Mouse (Mus musculus) monocyte, adult 59 days (primary cell): ENCODE results near the gene Trim66. TPM values are rescaled to one million over a fixed set of nuclear protein-coding genes. Genes with fewer than 3 reads are reported as not detected.

Source experiments
- total RNA-seq, 2 experiments: library from RNA; stranded (reverse); gene quantifications; one replicate each; pipeline ENCODE4 v1.2.4; 2023

Trim66 gene
- total RNA-seq, result under 1 TPM; 0.18 to 0.24 TPM

GRCm38 (mm10) chr7:109508034-109508433, at the start of gene Trim66:
Gene Trim66 (minus strand): TSS chr7:109508134.

DNA sequence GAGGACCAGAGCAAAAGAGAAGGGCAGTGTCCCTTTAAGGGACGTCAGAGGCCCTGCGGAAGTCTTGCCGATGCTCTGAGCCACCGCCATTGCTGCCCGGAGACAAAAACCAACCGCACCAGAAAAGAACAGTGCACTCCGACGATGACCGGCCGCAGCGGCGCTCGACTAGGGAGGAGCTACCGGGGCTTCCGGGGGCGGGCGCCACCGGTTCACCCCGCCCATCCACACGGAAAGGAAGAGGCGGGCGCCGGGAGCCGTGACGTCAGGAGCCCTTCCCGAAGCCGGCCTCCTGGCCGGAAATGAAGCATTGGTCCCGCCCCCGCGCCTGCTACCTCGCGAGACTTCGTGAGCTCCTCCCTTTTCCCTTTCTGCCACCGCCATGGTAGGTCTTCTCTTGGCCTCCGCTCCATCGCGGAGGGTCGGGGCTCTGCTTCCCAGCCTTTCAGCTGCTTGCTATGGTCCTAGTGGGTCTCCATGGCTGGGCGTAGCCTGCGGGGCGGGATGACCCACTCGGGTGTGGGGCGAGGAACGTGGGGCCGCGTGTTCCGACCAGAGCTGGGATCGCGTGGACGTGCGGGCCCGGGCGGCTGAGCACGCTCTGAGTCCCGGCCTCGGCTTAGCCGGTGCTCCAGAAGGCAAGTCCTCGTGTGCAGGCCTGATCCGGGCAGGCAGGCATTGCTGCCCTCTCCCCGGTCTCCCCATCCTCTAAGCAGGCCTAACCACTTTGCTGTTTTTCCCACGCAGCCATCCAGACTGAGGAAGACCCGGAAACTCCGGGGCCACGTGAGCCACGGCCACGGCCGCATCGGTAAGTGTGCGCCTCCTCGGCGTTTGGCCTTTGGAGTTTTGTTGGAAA, 11.1 kb upstream of the Trim66 start, which contains the start of gene Rpl27a:
Rpl27a (plus strand) TSS at position 310 of the 859 bp plus-strand sequence.

DNA sequence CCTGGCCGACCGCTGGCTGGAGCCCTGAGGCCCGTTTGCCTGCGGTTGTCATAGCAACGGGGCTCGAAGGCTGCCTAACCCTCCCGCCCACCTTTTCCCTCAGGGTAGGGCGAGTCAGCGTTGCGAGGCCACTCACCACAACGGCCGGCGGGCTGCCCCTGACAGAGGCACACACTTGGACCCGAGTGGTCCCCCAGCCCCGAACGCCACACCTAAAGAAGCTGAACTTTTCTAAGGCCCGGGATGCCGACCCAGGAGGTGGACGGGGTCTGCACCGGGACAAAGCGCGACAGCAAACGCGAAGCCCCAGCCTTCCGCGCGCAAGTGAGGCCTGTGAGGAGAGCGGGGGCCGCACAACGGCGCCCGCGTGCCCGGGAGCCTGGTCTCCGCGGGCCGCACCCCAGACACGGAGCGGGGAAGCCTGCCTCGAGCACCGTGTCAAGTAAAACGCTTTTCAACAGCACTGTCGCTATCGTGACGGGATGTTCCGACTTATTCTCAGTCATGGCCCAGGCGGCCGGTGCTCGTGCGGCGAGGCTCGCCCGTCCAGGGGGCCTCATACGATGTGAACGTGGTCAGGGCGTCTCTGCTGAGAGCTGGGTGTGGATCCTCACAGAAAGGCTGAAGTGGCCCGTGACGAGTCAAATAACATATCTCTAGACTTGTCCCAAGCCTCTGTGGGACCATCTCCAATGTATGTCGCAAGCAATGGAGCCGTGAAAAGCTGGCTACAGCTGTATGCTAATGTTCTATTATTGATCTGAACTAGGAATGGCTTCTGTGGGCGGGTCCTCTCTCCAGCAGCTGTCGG, 68.9 kb downstream of the Trim66 start, which contains the start of gene Stk33:
Stk33 (minus strand) TSS at position 301 of the 811 bp plus-strand sequence.

Other genes starting within 250 kb of the Trim66 start
- not detected for gene Stk33, start 69.1 kb downstream of the Trim66 start, total RNA-seq
- 100 to 1,000 TPM; 343 to 461 TPM for gene Rpl27a, start 11.0 kb upstream of the Trim66 start, total RNA-seq
- gene St5, start 195.5 kb upstream of the Trim66 start, total RNA-seq, result 1 to 10 TPM; 1.2 to 3.4 TPM
- 1 to 10 TPM; 8.1 to 8.2 TPM for gene Akip1, start 195.6 kb upstream of the Trim66 start, total RNA-seq
- gene BC051019, start 215.7 kb upstream of the Trim66 start, total RNA-seq, result not detected
- not detected for gene Ascl3, start 223.6 kb upstream of the Trim66 start, total RNA-seq
- gene Tmem9b, start 244.7 kb upstream of the Trim66 start, total RNA-seq, result 10 to 100 TPM; 42.0 to 43.3 TPM